Mouse (Mus musculus): ENCODE measurements around the gene Apod. TPM values are rescaled to one million over a fixed set of nuclear protein-coding genes. Genes with fewer than 3 reads are reported as not detected.

The Apod gene
- polyA plus RNA-seq, 1 experiment from 2014 or later: 104 TPM

GRCm38 (mm10) chr16:31300467-31300866 is 14.1 kb downstream of the Apod start:
- no peaks in the 10 kb centered on the region for H3K9me3 ChIP-seq (ENCODE audit: control insufficient read depth, low read length)
- no peak overlapping the region for H3K4me3 ChIP-seq (replicated peaks; ENCODE audit: low read depth, low read length)
- no peaks in the 10 kb centered on the region for H3K36me3 ChIP-seq (ENCODE audit: control insufficient read depth, insufficient read depth, low read length)
- peaks cover 24% of the 10 kb centered on the region for H3K4me1 ChIP-seq (ENCODE audit: control insufficient read depth, insufficient read depth, low read length)
- no peak overlapping the region for H3K27ac ChIP-seq (replicated peaks; ENCODE audit: low read depth, low read length)
- no peak overlapping the region for H3K4me2 ChIP-seq (ENCODE audit: low read length)
- no peaks in the 10 kb centered on the region for H3K27me3 ChIP-seq (ENCODE audit: control insufficient read depth, insufficient read depth, low read length)
- ATAC-seq (ENCODE audit: low FRiP score, low TSS enrichment): no peak
- DNase-seq: peak; percentile 39
- H3K9ac ChIP-seq (replicated peaks; ENCODE audit: low read length): no peak overlapping the region
- whole genome bisulfite sequencing: 17% methylated on average over 7 of the region's 7 CpGs

- Histone ChIP-seq H3K9ac (replicated peaks; ENCODE audit: low read length) (no peak overlapping the region), H3K36me3 (ENCODE audit: control insufficient read depth, insufficient read depth, low read length) (no peaks in the 10 kb centered on the region), H3K4me3 (replicated peaks; ENCODE audit: low read depth, low read length) (no peak overlapping the region), H3K27me3 (ENCODE audit: control insufficient read depth, insufficient read depth, low read length) (no peaks in the 10 kb centered on the region), H3K9me3 (ENCODE audit: control insufficient read depth, low read length) (no peaks in the 10 kb centered on the region), H3K4me1 (ENCODE audit: control insufficient read depth, insufficient read depth, low read length) (peaks cover 24% of the 10 kb centered on the region), H3K4me2 (ENCODE audit: low read length) (no peak overlapping the region), H3K27ac (replicated peaks; ENCODE audit: low read depth, low read length) (no peak overlapping the region)
- ATAC-seq (ENCODE audit: low FRiP score, low TSS enrichment) (peak; percentile 53; the same call in 1 of the 2 replicates), DNase-seq (peak; percentile 25)
- 18% methylated on average over 3 of the region's 3 CpGs for WGBS
Measured at GRCm38 (mm10) chr16:31299960-31300353, 14.7 kb downstream of the Apod start.

GRCm38 (mm10) chr16:31299164-31299959 is 15.2 kb downstream of the Apod start:
- Histone ChIP-seq H3K4me2 (ENCODE audit: low read length) (no peak overlapping the region), H3K27me3 (ENCODE audit: control insufficient read depth, insufficient read depth, low read length) (no peaks in the 10 kb centered on the region), H3K9me3 (ENCODE audit: control insufficient read depth, low read length) (no peaks in the 10 kb centered on the region), H3K4me3 (replicated peaks; ENCODE audit: low read depth, low read length) (no peak overlapping the region), H3K4me1 (ENCODE audit: control insufficient read depth, insufficient read depth, low read length) (peaks cover 24% of the 10 kb centered on the region), H3K27ac (replicated peaks; ENCODE audit: low read depth, low read length) (no peak overlapping the region), H3K36me3 (ENCODE audit: control insufficient read depth, insufficient read depth, low read length) (no peaks in the 10 kb centered on the region), H3K9ac (replicated peaks; ENCODE audit: low read length) (no peak overlapping the region)
- DNase-seq: peak; percentile 55
- 37% methylated on average over 11 of the region's 11 CpGs for WGBS
- no peak for ATAC-seq (ENCODE audit: low FRiP score, low TSS enrichment)

GRCm38 (mm10) chr16:31297113-31297512 is 17.5 kb downstream of the Apod start:
- DNase-seq: no peak
- Histone ChIP-seq H3K9ac (replicated peaks; ENCODE audit: low read length) (no peak overlapping the region), H3K27me3 (ENCODE audit: control insufficient read depth, insufficient read depth, low read length) (no peaks in the 10 kb centered on the region), H3K4me1 (ENCODE audit: control insufficient read depth, insufficient read depth, low read length) (peaks cover 24% of the 10 kb centered on the region), H3K4me2 (ENCODE audit: low read length) (no peak overlapping the region), H3K36me3 (ENCODE audit: control insufficient read depth, insufficient read depth, low read length) (no peaks in the 10 kb centered on the region), H3K4me3 (replicated peaks; ENCODE audit: low read depth, low read length) (no peak overlapping the region), H3K27ac (replicated peaks; ENCODE audit: low read depth, low read length) (no peak overlapping the region), H3K9me3 (ENCODE audit: control insufficient read depth, low read length) (no peaks in the 10 kb centered on the region)
- 89% methylated on average over 7 of the region's 7 CpGs for WGBS
- ATAC-seq (ENCODE audit: low FRiP score, low TSS enrichment): no peak

- H3K36me3 ChIP-seq (ENCODE audit: control insufficient read depth, insufficient read depth, low read length): no peaks in the 10 kb centered on the region
- H3K4me2 ChIP-seq (ENCODE audit: low read length): no peak overlapping the region
- no peaks in the 10 kb centered on the region for H3K9me3 ChIP-seq (ENCODE audit: control insufficient read depth, low read length)
- H3K4me1 ChIP-seq (ENCODE audit: control insufficient read depth, insufficient read depth, low read length): no peaks in the 10 kb centered on the region
- H3K27ac ChIP-seq (replicated peaks; ENCODE audit: low read depth, low read length): no peak overlapping the region
- H3K27me3 ChIP-seq (ENCODE audit: control insufficient read depth, insufficient read depth, low read length): no peaks in the 10 kb centered on the region
- WGBS: 88% methylated on average over 4 of the region's 4 CpGs
- DNase-seq (no peak), ATAC-seq (ENCODE audit: low FRiP score, low TSS enrichment) (no peak)
- no peak overlapping the region for H3K4me3 ChIP-seq (replicated peaks; ENCODE audit: low read depth, low read length)
- no peak overlapping the region for H3K9ac ChIP-seq (replicated peaks; ENCODE audit: low read length)
Measured at GRCm38 (mm10) chr16:31293761-31294160, 20.8 kb downstream of the Apod start.

- Histone ChIP-seq H3K27ac (replicated peaks; ENCODE audit: low read depth, low read length) (no peak overlapping the region), H3K4me3 (replicated peaks; ENCODE audit: low read depth, low read length) (no peak overlapping the region), H3K4me2 (ENCODE audit: low read length) (no peak overlapping the region), H3K9me3 (ENCODE audit: control insufficient read depth, low read length) (no peaks in the 10 kb centered on the region), H3K4me1 (ENCODE audit: control insufficient read depth, insufficient read depth, low read length) (no peaks in the 10 kb centered on the region), H3K36me3 (ENCODE audit: control insufficient read depth, insufficient read depth, low read length) (no peaks in the 10 kb centered on the region), H3K9ac (replicated peaks; ENCODE audit: low read length) (no peak overlapping the region), H3K27me3 (ENCODE audit: control insufficient read depth, insufficient read depth, low read length) (no peaks in the 10 kb centered on the region)
- ATAC-seq (ENCODE audit: low FRiP score, low TSS enrichment): no peak
- WGBS: 86% methylated on average over 7 of the region's 7 CpGs
- DNase-seq: no peak
Measured at GRCm38 (mm10) chr16:31290751-31291365, 23.8 kb downstream of the Apod start.

GRCm38 (mm10) chr16:31290281-31290680 is 24.3 kb downstream of the Apod start:
- no peaks in the 10 kb centered on the region for H3K36me3 ChIP-seq (ENCODE audit: control insufficient read depth, insufficient read depth, low read length)
- H3K27ac ChIP-seq (replicated peaks; ENCODE audit: low read depth, low read length): no peak overlapping the region
- no peak overlapping the region for H3K4me2 ChIP-seq (ENCODE audit: low read length)
- H3K27me3 ChIP-seq (ENCODE audit: control insufficient read depth, insufficient read depth, low read length): no peaks in the 10 kb centered on the region
- no peak for ATAC-seq (ENCODE audit: low FRiP score, low TSS enrichment)
- no peak overlapping the region for H3K9ac ChIP-seq (replicated peaks; ENCODE audit: low read length)
- H3K9me3 ChIP-seq (ENCODE audit: control insufficient read depth, low read length): no peaks in the 10 kb centered on the region
- no peak overlapping the region for H3K4me3 ChIP-seq (replicated peaks; ENCODE audit: low read depth, low read length)
- peak; percentile 51 for DNase-seq
- H3K4me1 ChIP-seq (ENCODE audit: control insufficient read depth, insufficient read depth, low read length): no peaks in the 10 kb centered on the region
- 86% methylated on average over 10 of the region's 10 CpGs for WGBS

GRCm38 (mm10) chr16:31287712-31288111 is 26.9 kb downstream of the Apod start:
- no peak for ATAC-seq (ENCODE audit: low FRiP score, low TSS enrichment)
- H3K27ac ChIP-seq (replicated peaks; ENCODE audit: low read depth, low read length): no peak overlapping the region
- 91% methylated on average over 3 of the region's 3 CpGs for WGBS

More at GRCm38 (mm10) chr16:31287712-31288111, 26.9 kb downstream of the Apod start:
- H3K9me3 ChIP-seq (ENCODE audit: control insufficient read depth, low read length): no peaks in the 10 kb centered on the region
- H3K4me1 ChIP-seq (ENCODE audit: control insufficient read depth, insufficient read depth, low read length): no peaks in the 10 kb centered on the region
- DNase-seq: no peak
- no peak overlapping the region for H3K4me2 ChIP-seq (ENCODE audit: low read length)
- no peaks in the 10 kb centered on the region for H3K27me3 ChIP-seq (ENCODE audit: control insufficient read depth, insufficient read depth, low read length)
- no peaks in the 10 kb centered on the region for H3K36me3 ChIP-seq (ENCODE audit: control insufficient read depth, insufficient read depth, low read length)
- H3K4me3 ChIP-seq (replicated peaks; ENCODE audit: low read depth, low read length): no peak overlapping the region
- H3K9ac ChIP-seq (replicated peaks; ENCODE audit: low read length): no peak overlapping the region
